Mouse (Mus musculus) liver, embryonic 12.5 days (tissue): ENCODE results near the gene Mms22l. TPM values are rescaled to one million over a fixed set of nuclear protein-coding genes. Genes with fewer than 3 reads are reported as not detected.

ENCODE experiments used
- ATAC-seq: fragments of 200-750 bp; cut with Nextera tagmentation; 2 replicates; pipeline ENCODE4 v1.8.0; 2017; ENCODE audit warnings: moderate number of reproducible peaks, mild to moderate bottlenecking, moderate library complexity
- H3K27ac ChIP-seq: fragments of 300-500 bp; sonication (generic); 2 replicates; pipeline ENCODE4 v1.5.1; 2016; ENCODE audit warnings: mild to moderate bottlenecking
- H3K27me3 ChIP-seq: fragments of 300-500 bp; sonication (generic); replicated peaks from 2 replicates; pipeline ENCODE4 v1.6.1; 2016; ENCODE audit warnings: mild to moderate bottlenecking, moderate library complexity
- H3K36me3 ChIP-seq: fragments of 300-500 bp; sonication (generic); 2 replicates; pipeline ENCODE4 v1.6.1; 2016; ENCODE audit warnings: mild to moderate bottlenecking, moderate library complexity
- H3K4me1 ChIP-seq: fragments of 300-500 bp; sonication (generic); 2 replicates; pipeline ENCODE4 v1.6.1; 2016
- H3K4me2 ChIP-seq: fragments of 300-500 bp; sonication (generic); 2 replicates; pipeline ENCODE4 v1.6.1; 2016; ENCODE audit warnings: mild to moderate bottlenecking, moderate library complexity
- H3K4me3 ChIP-seq: fragments of 300-500 bp; sonication (generic); 2 replicates; pipeline ENCODE4 v1.5.1; 2016; ENCODE audit warnings: mild to moderate bottlenecking, moderate library complexity
- H3K9ac ChIP-seq: fragments of 300-500 bp; sonication (generic); 2 replicates; pipeline ENCODE4 v1.6.1; 2016; ENCODE audit warnings: mild to moderate bottlenecking, moderate library complexity
- H3K9me3 ChIP-seq: fragments of 300-500 bp; sonication (generic); replicated peaks from 2 replicates; pipeline ENCODE4 v1.6.1; 2016; ENCODE audit warnings: mild to moderate bottlenecking, moderate library complexity
- WGBS: fragments of 180-500 bp; shearing (Covaris S2); methylation state at CpG from one replicate; pipeline ENCODE4 v1.1.7; 2016; ENCODE audit not compliant: insufficient replicate concordance; 5-methylcytosine and 5-hydroxymethylcytosine counted together
- polyA plus RNA-seq: library from polyadenylated mRNA; unstranded; fragments of >200 nt; fragmentation: Nextera tagmentation; extraction: Ambion mirVana; gene quantifications from 2 replicates; pipeline ENCODE4 v1.2.1, GENCODE M21; 2016

Mms22l gene
- polyA plus RNA-seq, 1 experiment from 2014 or later, result 36.2 TPM

- Histone ChIP-seq H3K9ac (no peak overlapping the region), H3K4me2 (no peak overlapping the region), H3K27ac (no peak overlapping the region), H3K4me3 (no peak overlapping the region), H3K36me3 (peaks cover 41% of the 10 kb centered on the region), H3K27me3 (no peaks in the 10 kb centered on the region), H3K9me3 (no peaks in the 10 kb centered on the region), H3K4me1 (peaks cover 15% of the 10 kb centered on the region)
- peak; percentile 49; the same call in 1 of the 2 replicates for ATAC-seq
- 21% methylated on average over 6 of the region's 6 CpGs for WGBS
These were observed 78.0 kb downstream of the Mms22l start for GRCm38 (mm10) chr4:24574276-24574675.

GRCm38 (mm10) chr4:24577594-24577993, 81.3 kb downstream of the Mms22l start:
- Histone ChIP-seq H3K4me1 (peaks cover 15% of the 10 kb centered on the region), H3K27me3 (no peaks in the 10 kb centered on the region), H3K9me3 (no peaks in the 10 kb centered on the region), H3K4me3 (no peak overlapping the region), H3K9ac (no peak overlapping the region), H3K36me3 (peaks cover 57% of the 10 kb centered on the region), H3K27ac (no peak overlapping the region), H3K4me2 (no peak overlapping the region)
- ATAC-seq, result peak; percentile 79
- 71% methylated on average over 5 of the region's 5 CpGs for WGBS

DNA sequence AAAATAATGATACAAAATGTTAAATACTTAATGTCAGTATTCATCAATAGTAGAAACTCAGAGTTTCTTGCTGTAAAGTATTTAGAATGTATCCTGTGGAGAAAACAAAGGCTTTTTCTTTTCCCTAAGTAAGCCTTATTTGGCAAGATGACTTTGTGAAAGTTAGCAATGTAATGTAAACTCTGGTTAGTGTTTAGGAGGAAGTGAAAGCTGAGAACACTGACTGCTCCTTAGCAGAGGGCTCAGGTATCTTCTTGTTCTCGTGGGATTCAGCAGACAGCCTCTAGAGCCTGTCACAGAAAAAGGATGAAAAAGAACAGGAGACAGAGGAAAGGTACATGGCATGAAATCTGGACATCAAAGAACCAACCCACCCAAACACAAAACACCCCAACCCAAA, 86.0 kb downstream of the Mms22l start:
- ATAC-seq, result no peak
- H3K4me1 ChIP-seq, result peaks cover 7% of the 10 kb centered on the region
- peaks cover 73% of the 10 kb centered on the region for H3K36me3 ChIP-seq
- H3K9ac ChIP-seq, result no peak overlapping the region
- no peaks in the 10 kb centered on the region for H3K27me3 ChIP-seq
- 70% methylated on average over 1 of the region's 1 CpGs for WGBS
- H3K9me3 ChIP-seq, result no peaks in the 10 kb centered on the region
- no peak overlapping the region for H3K27ac ChIP-seq
- H3K4me2 ChIP-seq, result no peak overlapping the region
- H3K4me3 ChIP-seq, result no peak overlapping the region

DNA sequence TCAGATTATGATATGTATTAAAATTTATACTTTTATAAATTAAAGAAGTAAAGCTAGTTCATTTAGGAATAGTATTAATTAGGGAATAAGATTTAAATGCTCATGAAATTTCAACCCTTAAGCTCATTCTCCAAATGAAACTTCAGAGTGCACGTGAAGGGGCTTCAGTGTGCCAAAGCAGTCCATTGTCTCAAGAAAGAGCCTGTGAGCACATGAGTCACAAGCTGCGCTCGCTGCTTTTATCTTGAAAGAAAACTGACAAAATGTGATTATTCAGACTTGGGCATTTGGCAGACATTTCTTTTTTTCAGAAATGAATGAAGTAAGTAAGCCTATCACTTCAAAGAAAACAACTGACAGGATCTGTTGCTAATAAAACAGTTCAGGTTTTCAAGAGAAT, 87.7 kb downstream of the Mms22l start:
- H3K4me3 ChIP-seq, result no peak overlapping the region
- H3K4me2 ChIP-seq, result no peak overlapping the region
- H3K36me3 ChIP-seq, result peaks cover 75% of the 10 kb centered on the region
- 85% methylated on average over 3 of the region's 3 CpGs for WGBS
- H3K27me3 ChIP-seq, result no peaks in the 10 kb centered on the region
- H3K4me1 ChIP-seq, result no peaks in the 10 kb centered on the region
- H3K9me3 ChIP-seq, result no peaks in the 10 kb centered on the region
- no peak overlapping the region for H3K9ac ChIP-seq
- no peak for ATAC-seq
- H3K27ac ChIP-seq, result no peak overlapping the region

GRCm38 (mm10) chr4:24594824-24595223, 98.6 kb downstream of the Mms22l start:
- no peak overlapping the region for H3K9ac ChIP-seq
- no peak overlapping the region for H3K4me3 ChIP-seq
- no peak overlapping the region for H3K4me2 ChIP-seq
- H3K4me1 ChIP-seq, result peaks cover 16% of the 10 kb centered on the region
- no peaks in the 10 kb centered on the region for H3K27me3 ChIP-seq
- ATAC-seq, result no peak
- H3K27ac ChIP-seq, result no peak overlapping the region
- no peaks in the 10 kb centered on the region for H3K9me3 ChIP-seq
- peaks cover 74% of the 10 kb centered on the region for H3K36me3 ChIP-seq

DNA sequence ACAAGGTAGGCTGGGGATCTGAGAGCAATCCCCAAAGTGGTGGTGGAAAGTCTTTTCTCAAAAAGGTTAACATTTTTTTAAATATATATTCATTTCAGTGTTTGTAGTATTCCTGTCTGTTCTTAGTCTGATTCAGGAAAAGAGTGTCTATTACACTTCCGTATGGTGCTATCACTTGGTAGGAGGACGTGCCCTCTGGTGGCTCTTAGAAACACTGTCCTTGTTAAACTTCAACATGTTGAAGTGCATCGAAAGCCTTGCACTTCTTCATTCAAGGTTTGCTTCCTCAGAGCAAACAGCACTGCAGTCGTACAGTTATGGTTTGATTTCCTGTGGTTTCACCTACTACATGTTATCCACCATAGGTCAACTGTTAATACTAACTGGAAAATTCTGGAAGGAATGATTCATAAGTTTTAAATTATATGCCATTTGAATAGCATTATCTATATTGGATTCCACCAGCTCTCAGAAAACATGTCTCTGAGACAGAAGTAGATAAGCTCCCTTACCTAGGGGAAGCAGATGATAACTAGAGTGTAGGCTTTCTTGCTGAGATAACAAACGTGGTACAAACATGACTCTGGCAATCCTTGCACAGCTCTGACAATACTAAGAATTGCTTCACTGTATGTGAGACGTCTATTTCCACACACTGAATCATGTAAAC, 100.8 kb downstream of the Mms22l start:
- Histone ChIP-seq H3K4me3 (no peak overlapping the region), H3K9ac (no peak overlapping the region), H3K4me1 (peaks cover 16% of the 10 kb centered on the region), H3K27me3 (no peaks in the 10 kb centered on the region), H3K27ac (peak overlapping the region; percentile 22; the same call in 1 of the 2 replicates), H3K4me2 (no peak overlapping the region), H3K36me3 (peaks cover 78% of the 10 kb centered on the region), H3K9me3 (no peaks in the 10 kb centered on the region)
- WGBS, result 55% methylated on average over 6 of the region's 6 CpGs
- ATAC-seq, result peak; percentile 91

GRCm38 (mm10) chr4:24598637-24599036, 102.4 kb downstream of the Mms22l start:
- Histone ChIP-seq H3K9ac (no peak overlapping the region), H3K4me3 (no peak overlapping the region), H3K4me1 (peaks cover 16% of the 10 kb centered on the region), H3K27ac (no peak overlapping the region), H3K27me3 (no peaks in the 10 kb centered on the region), H3K4me2 (no peak overlapping the region), H3K9me3 (no peaks in the 10 kb centered on the region), H3K36me3 (peaks cover 80% of the 10 kb centered on the region)
- 77% methylated on average over 1 of the region's 1 CpGs for WGBS
- no peak for ATAC-seq

DNA sequence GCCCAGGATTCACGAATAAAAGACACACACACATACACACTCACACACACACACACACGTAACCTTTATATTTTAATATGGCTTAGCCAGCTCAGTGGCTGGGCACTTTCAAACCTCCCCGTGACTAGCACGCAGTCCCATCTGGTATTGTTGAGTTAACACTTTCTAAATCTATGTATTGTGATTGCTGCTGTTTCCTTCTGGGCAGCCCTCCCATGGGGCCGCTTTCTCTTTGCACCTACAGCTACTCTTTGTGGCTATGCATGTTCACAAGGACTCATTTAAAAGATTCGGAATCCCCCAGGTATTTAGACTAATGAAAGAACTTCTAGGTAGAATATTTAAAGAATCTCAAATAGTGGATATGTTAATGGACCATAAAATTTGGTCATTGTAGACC, 105.5 kb downstream of the Mms22l start:
- 79% methylated on average over 6 of the region's 6 CpGs for WGBS

DNA sequence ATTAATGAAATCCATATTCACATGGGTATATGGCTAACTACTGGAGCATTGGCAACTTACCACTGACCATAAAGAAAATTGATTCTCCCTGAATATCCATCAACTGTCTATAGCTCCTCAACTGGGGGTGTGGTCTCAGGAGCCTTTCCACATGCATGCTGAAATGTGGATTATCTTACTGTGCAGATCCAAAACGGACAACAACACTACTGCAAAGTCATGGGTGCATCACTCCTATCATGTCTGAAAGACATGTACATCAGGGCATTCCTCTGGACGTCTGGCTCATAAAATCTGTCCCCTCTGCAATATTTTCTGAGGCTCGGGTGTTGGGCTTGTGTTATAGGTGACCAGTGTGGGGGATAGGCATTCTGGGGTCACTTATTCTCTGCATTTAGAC, 112.8 kb downstream of the Mms22l start:
- H3K27ac ChIP-seq, result no peak overlapping the region; the same call in 1 of the 2 replicates
- H3K27me3 ChIP-seq, result no peaks in the 10 kb centered on the region
- no peak overlapping the region for H3K9ac ChIP-seq
- H3K9me3 ChIP-seq, result no peaks in the 10 kb centered on the region
- WGBS, result 51% methylated on average over 3 of the region's 3 CpGs
- H3K4me3 ChIP-seq, result no peak overlapping the region
- H3K36me3 ChIP-seq, result peaks cover 29% of the 10 kb centered on the region
- peaks cover 13% of the 10 kb centered on the region; the same call in 1 of the 2 replicates for H3K4me1 ChIP-seq
- ATAC-seq, result peak; percentile 79
- no peak overlapping the region for H3K4me2 ChIP-seq

More for the DNA sequence above, 105.5 kb downstream of the Mms22l start:
- H3K9ac ChIP-seq, result no peak overlapping the region
- no peak for ATAC-seq
- no peaks in the 10 kb centered on the region for H3K9me3 ChIP-seq
- H3K36me3 ChIP-seq, result peaks cover 88% of the 10 kb centered on the region
- no peak overlapping the region for H3K4me3 ChIP-seq
- no peaks in the 10 kb centered on the region for H3K27me3 ChIP-seq
- no peak overlapping the region for H3K4me2 ChIP-seq
- peaks cover 8% of the 10 kb centered on the region for H3K4me1 ChIP-seq
- H3K27ac ChIP-seq, result no peak overlapping the region

GRCm38 (mm10) chr4:24609564-24609963, 113.3 kb downstream of the Mms22l start:
- H3K9ac ChIP-seq, result no peak overlapping the region
- ATAC-seq, result 0 out of 2 replicates have a peak, but pooled peaks have one; percentile 36
- H3K27ac ChIP-seq, result no peak overlapping the region; the same call in 1 of the 2 replicates
- no peak overlapping the region for H3K4me3 ChIP-seq
- peaks cover 26% of the 10 kb centered on the region for H3K36me3 ChIP-seq
- peaks cover 13% of the 10 kb centered on the region; the same call in 1 of the 2 replicates for H3K4me1 ChIP-seq
- H3K4me2 ChIP-seq, result no peak overlapping the region
- no peaks in the 10 kb centered on the region for H3K27me3 ChIP-seq
- WGBS, result 85% methylated on average over 2 of the region's 2 CpGs
- H3K9me3 ChIP-seq, result no peaks in the 10 kb centered on the region

- ATAC-seq, result no peak
- Histone ChIP-seq H3K4me2 (no peak overlapping the region), H3K9me3 (no peaks in the 10 kb centered on the region), H3K4me1 (no peaks in the 10 kb centered on the region; the same call in 1 of the 2 replicates), H3K4me3 (no peak overlapping the region), H3K27me3 (no peaks in the 10 kb centered on the region), H3K36me3 (no peaks in the 10 kb centered on the region), H3K27ac (no peak overlapping the region), H3K9ac (no peak overlapping the region)
- 61% methylated on average over 6 of the region's 6 CpGs for WGBS
These were observed 123.8 kb downstream of the Mms22l start for GRCm38 (mm10) chr4:24620005-24620404.

DNA sequence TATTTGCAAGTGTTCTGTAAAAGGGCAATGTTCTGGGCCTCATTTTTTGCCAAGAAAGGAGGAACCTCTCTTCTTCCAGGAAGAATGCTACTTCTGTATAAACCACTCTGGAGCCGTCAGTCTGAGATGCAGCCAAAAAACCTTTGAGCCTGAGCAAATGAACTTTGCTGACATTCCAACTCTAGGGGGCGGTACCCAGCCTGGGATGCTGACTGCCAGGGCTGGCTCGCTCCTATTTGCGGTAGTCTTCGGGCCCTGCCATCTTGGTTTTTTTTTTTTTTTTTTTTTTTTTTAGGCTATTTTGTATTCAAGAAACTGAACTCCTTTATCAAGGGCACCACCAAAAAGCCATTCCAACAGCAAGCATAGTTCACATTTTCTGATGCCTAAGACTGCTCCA, 124.2 kb downstream of the Mms22l start:
- no peak overlapping the region for H3K4me3 ChIP-seq
- H3K9ac ChIP-seq, result no peak overlapping the region
- no peaks in the 10 kb centered on the region; the same call in 1 of the 2 replicates for H3K4me1 ChIP-seq
- H3K9me3 ChIP-seq, result no peaks in the 10 kb centered on the region
- no peak for ATAC-seq
- H3K36me3 ChIP-seq, result no peaks in the 10 kb centered on the region
- no peaks in the 10 kb centered on the region for H3K27me3 ChIP-seq
- WGBS, result 83% methylated on average over 5 of the region's 5 CpGs
- no peak overlapping the region for H3K27ac ChIP-seq
- no peak overlapping the region for H3K4me2 ChIP-seq
